10 mouse cellular contexts compared by ENCODE assay signal in genomic region chr7:133012637-133013366, GRCm38 (mm10).
A peak's percentile ranks its signal among the peaks of the same experiment; 100 is the strongest.
DNase-seq lines count a peak whose midpoint lies in the region; ATAC-seq and TF ChIP-seq lines count a peak whose summit lies in the region.
"Had no signal": no experiment of that assay in that cellular context is flagged by ENCODE, and none has a peak within 500 bp of the region (broad histone marks: within the 10 kb centered on the region; RNA-seq: fewer than 3 reads in every experiment).

No protein-coding gene starts in this region.

- no peak for DNase-seq in heart, postnatal 0 days (ENCODE audit: low spot score)
- DNase-seq in heart, adult 9 months (ENCODE audit: low spot score in 2 of 2), result no peak
- peak; percentile 68 for DNase-seq in retina, adult 2 months (ENCODE audit: low read depth, low spot score)
- no peak for DNase-seq in retina, embryonic 14.5 days (ENCODE audit: low spot score)
- DNase-seq in left cerebral cortex, adult 18-20 months (ENCODE audit: low spot score in 2 of 2), result peak; percentile 44 to 57
- DNase-seq in yolk sac, embryonic 10.5 days (ENCODE audit: low spot score), result peak; percentile 64
- DNase-seq in adrenal gland, adult 2 months, result no peak
- DNase-seq: gastrocnemius, postnatal 25 days; lung, postnatal 10 days had no signal

- H3K36me3 ChIP-seq in heart, postnatal 0 days (replicated peaks; ENCODE audit: control insufficient read depth, insufficient read depth, low read length), result peaks cover 9% of the 10 kb centered on the region; the same call in 1 of the 2 replicates

- no peak for TF ChIP-seq CTCF in heart, postnatal 0 days (IDR thresholded peaks at IDR 0.05; ENCODE audit: low read depth)

- H3K4me3 ChIP-seq in heart, postnatal 0 days (ENCODE audit: low read depth, low read length), result no peak overlapping the region

- no peaks in the 10 kb centered on the region for H3K9me3 ChIP-seq in heart, postnatal 0 days (replicated peaks; ENCODE audit: control insufficient read depth, low read length)
- H3K9me3 ChIP-seq: G1E had no signal

- ATAC-seq in heart, postnatal 0 days (ENCODE audit: insufficient read depth, low read depth), result no peak

- 31% methylated on average over 14 of the region's 14 CpGs for WGBS in heart, postnatal 0 days

- no peaks in the 10 kb centered on the region for H3K27me3 ChIP-seq in heart, postnatal 0 days (ENCODE audit: control insufficient read depth, insufficient read depth, low read length)

- peak overlapping the region; percentile 13; the same call in 1 of the 2 replicates for H3K4me2 ChIP-seq in heart, postnatal 0 days (ENCODE audit: low read depth, low read length)

- TF ChIP-seq EP300 in heart, postnatal 0 days (IDR thresholded peaks at IDR 0.05; ENCODE audit: low read depth), result no peak

- no peak overlapping the region for H3K9ac ChIP-seq in heart, postnatal 0 days (replicated peaks; ENCODE audit: low read depth, low read length)

- peak overlapping the region; percentile 45; the same call in 1 of the 2 replicates for H3K27ac ChIP-seq in heart, postnatal 0 days (ENCODE audit: low read depth)

- peaks cover 67% of the 10 kb centered on the region for H3K4me1 ChIP-seq in heart, postnatal 0 days (ENCODE audit: control insufficient read depth, insufficient read depth)

Comparison
In these comparisons a context has a peak if more than half of its experiments do, and no peak if none do; other contexts are left out.
1. DNase-seq: peak in retina, adult 2 months (single experiment), left cerebral cortex, adult 18-20 months (2 of 2) and yolk sac, embryonic 10.5 days (single experiment); none in heart, postnatal 0 days (single experiment), heart, adult 9 months (0 of 2), retina, embryonic 14.5 days (single experiment) and adrenal gland, adult 2 months (single experiment).